Mouse (Mus musculus): ENCODE measurements around the gene Plekhj1. TPM values are rescaled to one million over a fixed set of nuclear protein-coding genes. Genes with fewer than 3 reads are reported as not detected.

Gene Plekhj1
- total RNA-seq, 2 experiments from 2014 or later, result 24.3 to 25.8 TPM

DNA sequence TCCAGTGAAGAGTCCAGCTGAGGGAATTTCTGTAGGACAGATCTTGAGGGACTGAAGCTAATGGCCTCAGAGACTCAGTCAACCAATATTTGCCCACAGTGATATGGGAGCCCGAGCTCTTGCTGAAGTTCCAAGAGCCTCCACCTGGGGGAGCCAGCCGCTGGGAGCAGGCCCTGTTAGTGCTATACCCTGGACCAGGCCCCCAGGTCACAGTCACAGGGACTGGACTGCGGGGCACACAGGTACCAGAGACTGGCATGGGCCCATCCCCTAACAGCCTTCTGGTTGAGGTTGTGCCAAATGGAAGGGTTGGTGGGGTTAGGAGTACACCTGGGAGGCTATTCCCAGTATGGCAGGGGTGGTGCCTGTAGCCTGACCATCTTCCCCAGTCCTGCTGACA is 7.5 kb upstream of the Plekhj1 start:
- peak; percentile 82 for DNase-seq (ENCODE audit: low spot score)

DNA sequence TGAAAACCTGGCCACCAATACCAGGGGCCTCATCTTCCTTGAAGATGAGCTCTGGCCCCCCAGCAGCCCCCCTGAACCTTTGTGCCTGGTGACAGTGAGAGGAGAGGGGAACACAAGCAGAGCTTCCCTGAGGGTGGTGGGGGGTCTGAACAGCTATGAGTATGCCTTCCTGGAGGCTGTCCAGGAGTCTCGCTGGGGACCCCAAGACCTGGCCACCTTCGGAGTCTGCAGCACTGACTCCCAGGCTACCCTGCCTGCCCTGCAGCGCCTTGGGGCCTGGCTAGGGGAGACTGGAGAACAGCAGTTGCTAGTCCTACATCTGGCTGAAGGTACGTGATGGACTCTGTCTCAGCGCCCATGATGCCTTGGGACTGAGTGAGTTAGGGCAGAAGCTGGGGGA is 6.9 kb upstream of the Plekhj1 start:
- no peak for DNase-seq (ENCODE audit: low spot score)

DNA sequence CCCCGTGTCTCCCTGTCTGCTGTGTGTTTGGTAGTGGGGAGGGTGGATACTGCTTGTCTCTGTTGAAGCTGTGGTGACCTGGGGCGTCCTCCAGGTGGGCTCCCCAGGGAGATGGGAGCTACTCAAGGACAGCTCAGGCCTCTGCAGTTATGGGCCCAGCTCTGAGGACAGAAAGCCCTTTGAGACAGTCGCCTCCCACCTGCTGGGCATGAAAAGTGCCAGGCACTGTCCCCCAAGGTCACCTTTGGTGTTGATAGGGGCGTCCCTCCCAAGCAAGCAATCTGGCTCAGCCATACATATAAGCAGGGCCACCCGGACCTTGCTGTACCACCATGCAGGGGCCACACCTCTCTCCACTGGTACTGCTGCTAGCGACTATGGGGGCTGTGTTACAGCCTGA is 6.5 kb upstream of the Plekhj1 start, which contains the start of gene Amh:
TSS of gene Amh (plus strand) at position 328 of the 400 bp plus-strand sequence.
- no peak for DNase-seq (ENCODE audit: low spot score)

DNA sequence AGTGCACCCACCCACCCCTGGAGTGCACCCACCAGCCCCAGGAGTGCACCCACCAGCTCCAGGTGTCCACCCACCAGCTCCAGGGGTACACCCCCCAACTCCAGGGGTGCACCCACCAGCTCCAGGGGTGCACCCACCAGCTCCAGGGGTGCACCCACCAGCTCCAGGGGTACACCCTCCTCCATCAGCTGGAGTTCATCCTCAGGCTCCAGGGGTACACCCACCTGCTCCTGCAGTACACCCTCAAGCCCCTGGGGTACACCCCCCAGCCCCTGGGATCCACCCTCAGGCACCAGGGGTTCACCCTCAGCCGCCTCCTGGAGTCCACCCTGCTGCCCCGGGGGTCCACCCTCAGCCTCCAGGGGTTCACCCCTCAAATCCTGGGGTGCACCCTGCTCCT is 5.9 kb upstream of the Plekhj1 start:
- no peak for DNase-seq (ENCODE audit: low spot score)

DNA sequence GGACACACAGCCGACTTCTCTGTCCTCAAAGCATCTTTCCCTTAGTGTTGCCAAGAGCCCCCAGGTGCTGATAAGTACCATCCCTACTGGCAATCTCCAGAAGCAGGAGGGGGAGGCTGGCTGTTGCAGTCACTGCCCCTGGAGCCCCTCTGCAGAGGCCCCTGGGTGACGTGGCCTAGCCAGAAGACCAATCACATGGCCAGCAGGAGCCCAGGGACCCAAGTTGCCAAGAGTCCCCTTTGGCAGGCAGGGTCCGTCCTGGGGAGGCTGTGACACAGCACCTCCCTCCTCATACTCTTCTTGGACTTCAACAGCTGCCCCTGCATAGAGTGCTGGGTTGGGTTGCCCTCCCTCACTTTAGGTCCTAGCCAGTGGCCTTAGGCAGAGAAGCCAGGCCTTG is 4.6 kb upstream of the Plekhj1 start:
- no peak for DNase-seq (ENCODE audit: low spot score)

DNA sequence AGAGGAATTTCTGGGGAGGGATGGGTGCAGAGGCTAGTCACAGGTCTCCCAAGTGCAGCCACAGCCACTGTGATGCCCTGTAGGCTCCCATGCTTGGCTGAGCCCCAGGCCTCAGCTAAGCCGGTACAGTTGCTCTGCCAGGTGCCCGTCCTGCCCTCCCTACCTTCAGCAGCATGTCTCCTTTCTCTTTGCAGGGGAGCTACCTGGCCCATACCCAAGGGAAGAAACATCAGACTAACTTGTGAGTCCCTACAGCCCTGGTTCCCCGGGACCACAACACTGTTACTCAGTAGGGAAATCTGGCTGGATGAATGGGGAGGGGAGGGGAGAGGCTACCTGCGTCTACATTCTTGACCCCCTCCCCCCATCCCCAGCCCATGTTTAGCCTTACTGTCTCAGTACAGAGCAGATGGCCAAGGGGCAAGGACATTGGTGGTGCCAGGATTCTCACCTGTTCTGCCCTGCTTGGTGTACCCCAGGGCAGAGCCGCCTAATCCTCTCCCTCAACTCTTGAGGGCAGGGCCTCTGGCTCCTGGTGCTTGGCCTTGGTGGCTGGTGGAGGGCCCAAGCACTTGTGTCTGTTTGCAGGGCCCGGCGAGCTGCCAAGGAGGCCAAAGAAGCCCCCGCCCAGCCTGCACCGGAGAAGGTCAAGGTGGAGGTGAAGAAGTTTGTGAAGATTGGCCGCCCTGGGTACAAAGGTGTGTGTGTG is 3.9 kb upstream of the Plekhj1 start:
- no peak for DNase-seq (ENCODE audit: low spot score)

DNA sequence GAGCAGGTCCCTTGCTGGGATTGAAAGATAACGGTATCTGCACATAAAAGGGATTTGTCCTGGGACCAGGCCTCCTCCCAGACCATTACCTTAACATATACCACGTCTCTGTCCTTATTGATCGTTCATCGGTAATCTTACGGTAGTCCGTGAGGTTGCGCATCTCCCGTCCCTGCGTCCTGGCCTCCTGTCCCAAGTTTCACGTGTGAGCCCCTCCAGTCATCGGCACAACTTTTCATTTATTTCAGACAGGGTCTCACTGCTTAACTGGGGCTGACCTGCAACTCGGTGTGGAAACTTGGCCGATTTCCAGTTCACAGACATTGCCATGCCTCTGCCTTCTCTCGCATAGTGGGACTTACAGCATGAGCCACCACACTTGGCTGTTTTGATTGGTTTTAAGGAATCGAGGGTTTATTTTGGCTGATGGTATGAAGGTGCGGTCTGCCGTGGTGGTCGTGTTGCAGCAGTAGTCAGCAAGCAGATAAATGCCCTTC is 692 bp upstream of the Plekhj1 start:
- no peak for DNase-seq (ENCODE audit: low spot score)

DNA sequence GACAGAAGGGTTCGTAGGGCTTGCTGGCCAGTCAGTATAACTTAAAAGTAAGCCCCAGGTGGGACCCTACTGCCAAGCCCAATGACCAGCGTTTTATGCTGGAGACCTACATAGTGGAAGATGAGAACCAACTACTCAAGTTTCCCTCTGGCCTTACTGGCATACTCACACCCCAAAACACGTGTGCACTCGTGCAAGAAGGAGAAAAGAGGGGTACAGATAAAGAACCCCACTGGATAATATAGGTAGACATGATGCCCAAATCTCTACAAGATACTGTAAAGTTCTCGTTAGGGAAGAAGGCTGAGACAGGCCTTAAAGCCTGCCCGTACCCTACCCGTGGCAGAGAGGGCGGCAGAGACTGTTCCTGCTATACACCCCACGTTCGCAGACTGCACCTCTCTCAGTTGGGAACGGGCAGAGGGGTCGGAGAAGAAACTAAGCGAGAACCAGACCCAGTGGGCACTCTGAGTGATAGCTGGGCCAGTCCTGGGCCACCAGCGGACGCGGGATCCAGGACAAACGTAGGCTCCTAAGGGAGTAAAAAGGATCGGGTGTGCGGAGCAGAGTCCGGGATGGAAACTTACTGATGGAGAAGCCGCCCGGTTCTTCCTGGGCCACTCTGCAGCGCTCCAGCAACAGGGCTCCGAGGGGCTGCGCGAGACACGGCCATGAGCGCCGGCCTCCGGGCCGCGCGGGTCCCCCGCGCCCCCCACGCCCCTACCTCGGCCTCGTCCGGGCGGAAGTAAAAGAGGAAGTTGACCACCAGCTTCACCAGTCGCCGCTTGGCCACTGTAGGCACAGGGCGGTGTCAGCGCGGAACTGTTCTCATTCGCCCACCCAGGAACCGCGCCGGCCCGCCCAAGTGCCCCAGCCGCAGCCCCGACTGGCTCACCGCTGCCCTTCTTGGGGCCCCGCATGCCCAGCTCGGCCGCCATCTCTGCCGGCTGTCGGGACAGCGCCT is 958 bp downstream of the Plekhj1 start:
- no peak for DNase-seq (ENCODE audit: low spot score)

DNA sequence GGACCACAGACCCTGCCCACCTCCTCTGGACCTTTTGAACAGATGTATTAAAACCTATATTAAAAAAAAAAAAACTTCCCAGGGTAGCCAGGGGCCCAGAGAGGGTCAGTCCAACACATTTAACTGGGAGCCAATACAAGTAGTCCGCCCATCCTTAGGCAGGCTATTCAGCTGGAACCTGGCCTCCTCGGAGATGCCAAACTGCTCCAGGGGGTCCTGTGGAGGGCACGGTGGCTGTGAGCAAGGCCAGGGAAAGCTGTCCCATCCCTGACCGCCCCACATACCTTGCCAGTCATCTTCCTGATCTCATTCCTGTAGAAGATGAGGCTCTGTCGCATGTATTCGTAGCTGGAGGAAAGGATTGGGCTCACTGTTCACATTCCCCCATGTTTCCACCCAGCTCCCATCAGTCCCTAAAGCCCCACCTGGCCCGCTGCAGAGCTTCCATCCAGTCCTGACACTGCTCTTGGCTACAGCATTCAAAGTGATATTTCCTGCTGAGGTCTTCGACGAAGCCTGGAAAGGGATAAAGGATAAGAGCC is 2.0 kb downstream of the Plekhj1 start:
- no peak for DNase-seq (ENCODE audit: low spot score)

DNA sequence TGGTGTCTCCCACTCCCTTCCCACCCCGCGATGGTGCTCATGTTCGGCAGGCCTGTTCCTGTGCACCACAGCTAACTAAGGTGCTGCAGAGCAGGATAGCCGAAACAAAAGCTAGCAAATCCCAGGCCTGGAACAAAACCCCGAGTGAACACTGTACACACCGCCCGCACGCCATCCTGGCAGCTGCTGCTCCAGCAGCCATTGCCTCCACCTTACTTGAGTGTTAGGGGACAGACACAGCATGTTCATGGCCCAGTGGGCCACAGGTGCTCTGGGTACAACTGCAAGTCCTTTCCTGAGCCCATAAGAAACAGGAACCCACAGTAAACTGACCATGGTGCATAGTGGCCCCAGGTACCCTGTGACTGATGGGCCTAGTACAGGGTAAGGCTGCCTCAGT is 3.7 kb downstream of the Plekhj1 start:
- DNase-seq (ENCODE audit: low spot score), result no peak

DNA sequence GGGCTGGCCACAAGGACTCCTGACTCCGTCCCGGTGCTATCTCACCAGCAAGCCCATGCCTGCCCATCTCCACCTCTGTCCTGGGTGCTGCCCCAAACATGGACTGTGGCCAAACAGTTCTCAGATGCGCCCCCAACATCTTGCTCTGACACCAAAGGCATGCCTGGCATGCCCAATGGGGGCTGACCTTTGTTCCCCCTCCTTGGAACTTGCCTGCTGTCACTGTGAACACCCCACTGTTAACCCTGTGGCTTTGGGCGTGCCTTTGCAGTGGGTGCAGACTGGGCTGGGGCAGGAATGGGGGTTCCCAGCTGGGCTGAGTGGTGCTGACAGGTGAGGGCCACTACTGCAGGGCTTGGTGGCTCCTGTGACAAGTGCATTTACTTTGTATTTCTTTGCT is 4.6 kb downstream of the Plekhj1 start:
- no peak for DNase-seq (ENCODE audit: low spot score)

DNA sequence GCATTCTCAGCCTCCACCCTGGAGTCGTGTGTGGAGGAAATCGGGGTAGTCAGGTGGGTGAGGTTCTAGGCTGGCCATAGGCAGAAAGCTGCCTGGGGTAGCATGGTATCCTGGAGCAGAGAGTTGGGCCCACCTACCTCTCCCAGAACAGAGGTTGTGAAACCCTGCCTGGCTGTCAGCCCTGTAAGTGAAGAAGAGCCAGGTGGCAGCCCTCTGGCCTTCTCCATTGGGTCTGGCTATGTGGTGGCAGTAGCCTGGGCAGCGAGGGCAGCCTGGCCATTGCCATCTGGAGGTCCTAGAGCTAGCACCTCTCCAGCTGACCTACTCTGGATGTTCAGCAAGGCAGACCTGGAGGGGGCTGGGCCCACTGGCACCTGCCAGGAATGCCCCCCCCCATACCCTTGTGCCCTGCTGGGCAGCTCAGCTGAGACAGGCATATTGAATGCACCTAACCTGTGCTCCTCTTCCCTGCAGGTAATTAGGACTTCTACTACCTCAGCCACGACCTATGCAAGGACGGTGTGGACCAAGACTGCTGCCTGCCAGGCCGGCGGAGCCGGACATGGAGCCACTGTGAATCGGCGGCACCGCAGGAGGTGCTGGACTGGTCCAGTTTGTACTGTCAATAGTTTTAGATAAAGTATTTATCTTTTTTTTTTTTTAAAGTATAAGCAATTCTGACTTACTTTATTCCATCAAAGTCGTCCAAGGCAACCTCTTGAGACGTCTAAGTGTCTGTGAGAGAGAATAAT is 5.2 kb downstream of the Plekhj1 start:
- DNase-seq (ENCODE audit: low spot score), result no peak

DNA sequence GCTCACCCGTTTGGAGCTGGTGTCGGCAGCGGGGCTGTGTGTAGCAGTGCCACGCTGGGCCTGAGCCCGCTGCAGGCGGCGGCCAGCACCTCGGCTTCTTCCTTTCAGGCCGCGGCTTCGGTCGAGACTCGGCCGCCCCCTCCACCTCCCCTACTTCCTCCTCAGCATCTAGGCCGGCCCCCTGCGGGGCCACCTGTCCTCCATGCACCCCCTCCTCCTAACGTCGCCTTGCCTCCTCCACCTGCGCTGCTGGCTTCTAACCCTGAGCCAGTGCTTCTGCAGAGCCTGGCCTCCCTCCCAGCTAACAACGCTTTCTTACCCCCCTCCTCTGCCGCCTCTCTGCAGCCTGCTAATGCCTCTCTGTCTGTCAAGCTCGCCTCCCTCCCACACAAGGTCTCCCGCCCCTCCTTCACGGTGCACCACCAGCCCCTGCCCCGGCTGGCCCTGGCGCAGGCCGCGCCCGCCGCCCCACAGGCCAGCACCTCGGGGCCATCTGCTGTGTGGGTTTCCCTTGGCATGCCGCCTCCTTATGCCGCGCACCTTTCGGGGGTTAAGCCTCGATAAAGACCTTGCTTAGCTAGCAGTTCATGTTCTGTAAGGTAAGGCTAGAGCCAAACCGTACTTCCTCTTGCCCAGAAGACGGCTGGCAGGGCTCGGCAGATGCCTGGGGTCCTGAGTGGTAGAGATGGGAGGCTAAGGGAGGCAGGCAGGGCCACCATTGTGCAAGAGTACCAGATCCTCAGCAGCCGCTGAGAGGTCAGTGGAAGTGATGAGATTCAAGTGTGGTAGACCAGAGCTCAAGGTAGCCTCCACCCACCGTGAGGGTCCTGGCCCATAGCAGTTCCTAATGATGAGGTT is 6.0 kb downstream of the Plekhj1 start:
- DNase-seq (ENCODE audit: low spot score), result no peak

DNA sequence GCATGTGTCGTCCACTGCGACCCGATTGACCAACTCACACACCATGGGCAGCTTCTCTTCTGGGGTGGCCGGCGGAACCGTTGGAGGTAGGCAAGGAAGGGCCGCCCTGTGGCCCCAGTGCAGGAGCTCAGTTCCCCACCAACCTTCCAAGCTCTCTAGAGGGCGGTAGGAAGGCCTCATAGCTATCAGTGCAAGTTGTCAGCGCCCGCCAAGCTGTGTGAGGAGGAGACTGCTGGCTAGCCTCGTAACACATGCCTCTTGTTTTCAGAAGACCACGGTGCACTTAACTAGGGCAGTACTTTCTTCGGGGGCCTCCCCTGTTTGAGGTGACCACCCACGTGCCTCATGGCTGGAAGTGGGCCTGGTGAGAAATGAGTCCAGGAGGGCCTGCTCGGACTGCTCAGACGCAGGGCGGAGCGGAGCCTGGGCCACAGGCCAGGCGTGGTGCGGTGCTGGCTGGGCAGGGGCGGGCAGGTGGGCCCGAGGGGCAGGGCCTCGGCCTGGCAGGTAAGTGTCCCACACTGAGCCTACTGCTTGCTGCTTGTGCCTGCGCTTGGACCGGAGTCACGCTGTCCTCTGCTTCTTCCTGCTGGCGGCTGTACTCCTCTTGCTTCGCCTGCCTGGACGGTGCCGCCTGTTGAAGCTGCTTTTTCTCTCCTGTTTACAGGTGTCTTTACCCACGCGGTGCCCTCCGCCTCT is 6.8 kb downstream of the Plekhj1 start:
- no peak for DNase-seq (ENCODE audit: low spot score)

DNA sequence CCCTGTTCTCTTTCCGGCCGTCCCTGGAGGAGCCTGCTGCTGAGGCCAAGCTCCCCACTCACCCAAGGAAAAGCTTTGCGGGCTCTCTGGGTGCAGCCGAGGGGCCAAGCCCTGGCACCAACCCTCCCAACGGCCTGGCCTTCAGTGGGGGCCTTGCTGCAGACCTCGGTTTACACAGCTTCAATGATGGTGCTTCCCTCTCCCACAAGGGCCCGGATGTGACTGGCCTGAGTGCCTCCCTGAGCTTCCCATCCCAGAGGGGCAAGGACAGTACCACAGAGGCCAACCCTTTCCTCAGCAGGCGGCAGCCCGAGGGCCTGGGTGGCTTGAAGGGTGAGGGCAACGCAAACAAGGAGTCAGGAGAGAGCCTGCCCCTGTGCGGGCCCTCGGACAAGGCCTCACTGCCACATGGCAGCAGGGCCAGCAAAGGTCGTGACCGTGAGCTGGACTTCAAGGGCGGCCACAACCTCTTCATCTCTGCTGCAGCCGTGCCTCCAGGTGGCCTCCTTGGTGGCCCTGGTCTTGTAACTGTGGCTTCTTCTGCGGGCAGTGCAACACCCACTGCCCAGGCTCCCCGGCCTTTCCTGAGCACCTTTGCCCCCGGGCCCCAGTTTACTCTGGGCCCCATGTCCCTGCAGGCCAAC is 7.5 kb downstream of the Plekhj1 start:
- no peak for DNase-seq (ENCODE audit: low spot score)

DNA sequence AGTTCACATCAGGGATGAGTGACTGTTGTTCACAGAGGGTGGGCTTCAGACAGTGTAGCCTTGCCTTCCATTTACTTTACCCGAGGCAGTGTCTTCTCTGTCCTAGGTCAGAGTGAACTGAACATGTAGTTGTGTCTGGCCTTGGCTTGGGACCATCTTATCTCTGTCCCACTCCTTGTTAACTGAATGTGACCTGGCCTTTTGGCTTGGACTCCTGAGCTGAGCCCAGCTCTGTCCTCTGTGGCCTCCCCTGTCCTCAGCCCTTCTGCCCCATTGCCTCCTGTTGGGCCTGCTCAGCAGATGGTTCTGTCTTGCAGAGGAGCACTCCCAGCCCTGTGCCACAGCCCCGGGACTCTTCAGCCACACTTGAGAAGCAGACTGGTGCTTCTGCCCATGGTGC is 10.9 kb downstream of the Plekhj1 start:
- DNase-seq (ENCODE audit: low spot score), result no peak

DNA sequence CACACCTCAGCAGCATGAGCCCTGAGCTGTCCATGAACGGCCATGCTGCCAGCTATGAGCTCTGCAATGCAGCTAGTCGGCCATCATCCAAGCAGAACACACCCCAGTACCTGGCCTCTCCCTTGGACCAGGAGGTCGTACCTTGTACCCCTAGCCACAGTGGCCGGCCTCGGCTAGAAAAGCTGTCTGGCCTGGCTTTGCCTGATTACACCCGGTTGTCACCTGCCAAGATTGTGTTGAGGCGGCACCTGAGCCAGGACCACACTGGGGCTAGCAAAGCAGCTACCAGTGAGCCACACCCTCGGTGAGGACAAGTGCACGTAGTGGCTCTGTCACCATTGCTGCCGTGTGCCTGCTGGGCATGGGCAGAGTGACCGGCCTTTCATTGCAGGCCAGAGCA is 12.5 kb downstream of the Plekhj1 start:
- no peak for DNase-seq (ENCODE audit: low spot score)

DNA sequence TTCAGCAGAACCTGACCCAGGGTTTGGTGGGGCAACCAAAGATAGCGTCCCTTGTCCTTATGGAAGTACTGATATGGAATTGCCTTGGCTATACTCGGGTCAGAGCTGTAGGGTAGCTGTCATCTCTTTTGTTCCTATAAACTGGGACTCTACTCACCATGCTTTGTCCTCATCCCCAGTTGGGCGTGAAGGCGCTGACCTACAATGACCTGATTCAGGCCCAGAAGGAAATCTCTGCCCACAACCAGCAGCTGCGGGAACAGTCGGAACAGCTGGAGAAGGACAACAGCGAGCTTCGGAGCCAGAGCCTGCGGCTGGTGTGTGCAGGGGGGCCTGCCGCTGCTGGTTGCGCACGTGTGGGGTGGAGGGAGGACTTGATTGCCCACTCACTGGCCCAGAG is 13.6 kb downstream of the Plekhj1 start:
- DNase-seq (ENCODE audit: low spot score), result no peak

DNA sequence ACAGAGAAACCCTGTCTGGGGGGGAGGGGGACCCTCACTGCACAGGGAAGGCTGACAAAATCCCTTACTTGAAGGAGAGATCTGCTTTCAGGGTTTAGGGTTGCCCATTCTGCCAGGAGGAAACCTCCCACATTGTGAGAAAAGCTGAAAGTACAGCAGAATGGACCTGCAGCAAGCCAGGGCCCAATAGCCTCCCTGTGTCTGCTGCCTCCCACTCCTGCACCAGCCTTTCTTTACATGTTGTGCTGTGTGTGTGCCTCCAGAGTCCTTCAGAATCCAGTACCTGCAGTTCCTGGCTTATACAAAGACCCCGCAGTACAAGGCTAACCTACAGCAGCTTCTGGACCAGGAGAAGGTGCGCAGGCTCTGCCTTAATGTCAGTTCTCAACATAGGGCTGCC is 14.1 kb downstream of the Plekhj1 start:
- DNase-seq (ENCODE audit: low spot score), result no peak

All from gastrocnemius, adult 18-20 months (tissue).